Mouse (Mus musculus): ENCODE results near the gene Ppp1r12b. TPM values are rescaled to one million over a fixed set of nuclear protein-coding genes. Genes with fewer than 3 reads are reported as not detected.

Ppp1r12b gene
- polyA plus RNA-seq, 1 experiment from 2014 or later = 11.8 TPM

DNA sequence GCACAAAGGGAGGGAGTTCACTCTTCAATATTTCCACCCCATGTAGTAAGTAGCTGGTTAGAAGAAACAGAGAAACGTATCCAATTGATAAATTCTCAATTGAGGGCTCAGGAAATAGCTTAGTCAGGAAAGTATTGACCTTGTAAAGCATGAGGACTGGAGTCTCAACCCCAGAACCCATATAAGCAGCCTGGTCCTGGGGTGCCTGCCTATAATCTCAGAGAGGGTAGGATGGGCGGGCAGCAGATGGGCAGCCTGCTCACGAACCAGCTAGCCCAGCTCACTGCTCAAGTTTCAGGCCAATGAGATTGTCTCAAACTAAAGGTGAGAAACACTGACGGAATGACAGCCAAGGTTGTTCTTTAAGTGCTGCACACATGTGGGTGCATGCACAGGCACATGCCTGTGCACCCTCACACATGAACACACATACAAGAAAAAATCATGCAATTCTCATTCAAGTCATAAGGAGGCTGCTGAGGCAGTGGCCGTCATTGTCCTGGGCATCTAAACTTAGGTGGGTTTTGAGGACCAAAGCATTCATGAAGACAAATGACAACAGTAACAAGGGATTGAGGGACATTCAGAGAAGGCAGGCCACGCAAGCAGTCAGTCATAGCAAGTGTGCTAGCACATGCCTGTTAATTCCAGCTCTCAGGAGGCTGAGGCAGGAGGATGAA lies 137.7 kb downstream of the Ppp1r12b start:
- H3K27ac ChIP-seq (replicated peaks; ENCODE audit: low read depth, low read length) = no peak overlapping the region
- 90% methylated on average over 6 of the region's 6 CpGs for whole genome bisulfite sequencing

GRCm38 (mm10) chr1:134817120-134817519 lies 138.6 kb downstream of the Ppp1r12b start:
- Histone ChIP-seq H3K4me1 (ENCODE audit: control insufficient read depth, insufficient read depth, low read length) (peaks cover 23% of the 10 kb centered on the region; the same call in 1 of the 2 replicates), H3K9me3 (ENCODE audit: control insufficient read depth, low read length) (no peaks in the 10 kb centered on the region), H3K36me3 (ENCODE audit: control insufficient read depth, insufficient read depth, low read length) (no peaks in the 10 kb centered on the region), H3K4me2 (ENCODE audit: low read depth, low read length) (0 out of 2 replicates have a peak overlapping the region, but pooled peaks have one; percentile 11), H3K4me3 (ENCODE audit: low read depth, low read length) (no peak overlapping the region), H3K27ac (replicated peaks; ENCODE audit: low read depth, low read length) (peak overlapping the region; percentile 73), H3K27me3 (replicated peaks; ENCODE audit: control insufficient read depth, insufficient read depth, low read length) (no peaks in the 10 kb centered on the region), H3K9ac (ENCODE audit: low read depth, low read length) (no peak overlapping the region)
- DNase-seq (ENCODE audit: low spot score) (no peak), ATAC-seq (ENCODE audit: low read depth) (no peak)
- WGBS = 96% methylated on average over 1 of the region's 1 CpGs

More for the DNA sequence above, 137.7 kb downstream of the Ppp1r12b start:
- DNase-seq (ENCODE audit: low spot score) (no peak), ATAC-seq (ENCODE audit: low read depth) (no peak)
- no peaks in the 10 kb centered on the region for H3K36me3 ChIP-seq (ENCODE audit: control insufficient read depth, insufficient read depth, low read length)
- peaks cover 23% of the 10 kb centered on the region; the same call in 1 of the 2 replicates for H3K4me1 ChIP-seq (ENCODE audit: control insufficient read depth, insufficient read depth, low read length)
- no peak overlapping the region for H3K9ac ChIP-seq (ENCODE audit: low read depth, low read length)
- no peak overlapping the region for H3K4me2 ChIP-seq (ENCODE audit: low read depth, low read length)
- no peaks in the 10 kb centered on the region for H3K27me3 ChIP-seq (replicated peaks; ENCODE audit: control insufficient read depth, insufficient read depth, low read length)
- H3K4me3 ChIP-seq (ENCODE audit: low read depth, low read length) = no peak overlapping the region
- H3K9me3 ChIP-seq (ENCODE audit: control insufficient read depth, low read length) = no peaks in the 10 kb centered on the region

DNA sequence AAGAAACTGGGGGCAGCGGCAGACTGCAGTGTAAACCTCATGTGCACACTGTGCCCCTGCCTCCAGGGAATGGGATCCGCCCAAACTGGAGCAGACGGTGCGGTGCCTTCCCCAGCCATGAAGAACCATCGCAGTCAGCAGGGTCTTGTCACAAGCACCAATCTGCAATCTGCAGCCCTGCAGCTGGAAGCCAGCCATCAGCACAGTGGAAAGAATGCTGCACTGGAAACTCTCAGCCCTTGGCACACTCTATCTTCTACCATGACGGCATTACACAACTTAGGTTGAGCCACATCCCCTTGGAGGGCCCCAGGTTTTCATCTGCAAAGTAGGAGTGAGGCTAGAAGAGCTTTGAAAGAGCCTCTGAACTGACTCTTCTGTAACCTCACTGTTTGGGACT lies 139.1 kb downstream of the Ppp1r12b start:
- ATAC-seq (ENCODE audit: low read depth) = peak; percentile 90
- Histone ChIP-seq H3K4me1 (ENCODE audit: control insufficient read depth, insufficient read depth, low read length) (peaks cover 23% of the 10 kb centered on the region; the same call in 1 of the 2 replicates), H3K9ac (ENCODE audit: low read depth, low read length) (no peak overlapping the region), H3K4me3 (ENCODE audit: low read depth, low read length) (no peak overlapping the region), H3K9me3 (ENCODE audit: control insufficient read depth, low read length) (no peaks in the 10 kb centered on the region), H3K4me2 (ENCODE audit: low read depth, low read length) (0 out of 2 replicates have a peak overlapping the region, but pooled peaks have one; percentile 11), H3K27me3 (replicated peaks; ENCODE audit: control insufficient read depth, insufficient read depth, low read length) (no peaks in the 10 kb centered on the region), H3K27ac (replicated peaks; ENCODE audit: low read depth, low read length) (peak overlapping the region; percentile 73), H3K36me3 (ENCODE audit: control insufficient read depth, insufficient read depth, low read length) (no peaks in the 10 kb centered on the region)
- WGBS = 21% methylated on average over 6 of the region's 6 CpGs
- DNase-seq (ENCODE audit: low spot score) = peak; percentile 94

GRCm38 (mm10) chr1:134815748-134816147 lies 140.0 kb downstream of the Ppp1r12b start:
- H3K4me1 ChIP-seq (ENCODE audit: control insufficient read depth, insufficient read depth, low read length) = peaks cover 23% of the 10 kb centered on the region; the same call in 1 of the 2 replicates
- H3K36me3 ChIP-seq (ENCODE audit: control insufficient read depth, insufficient read depth, low read length) = no peaks in the 10 kb centered on the region
- H3K4me3 ChIP-seq (ENCODE audit: low read depth, low read length) = no peak overlapping the region
- no peaks in the 10 kb centered on the region for H3K9me3 ChIP-seq (ENCODE audit: control insufficient read depth, low read length)
- H3K27ac ChIP-seq (replicated peaks; ENCODE audit: low read depth, low read length) = peak overlapping the region; percentile 73; the same call in 1 of the 2 replicates
- H3K4me2 ChIP-seq (ENCODE audit: low read depth, low read length) = no peak overlapping the region
- ATAC-seq (ENCODE audit: low read depth) (no peak), DNase-seq (ENCODE audit: low spot score) (no peak)
- H3K27me3 ChIP-seq (replicated peaks; ENCODE audit: control insufficient read depth, insufficient read depth, low read length) = no peaks in the 10 kb centered on the region
- no peak overlapping the region for H3K9ac ChIP-seq (ENCODE audit: low read depth, low read length)
- 80% methylated on average over 3 of the region's 3 CpGs for WGBS

GRCm38 (mm10) chr1:134805471-134805870 lies 150.3 kb downstream of the Ppp1r12b start:
- Histone ChIP-seq H3K9ac (ENCODE audit: low read depth, low read length) (no peak overlapping the region), H3K36me3 (ENCODE audit: control insufficient read depth, insufficient read depth, low read length) (0 out of 2 replicates have a peak, but pooled peaks cover under 1% of the 10 kb centered on the region), H3K9me3 (ENCODE audit: control insufficient read depth, low read length) (no peaks in the 10 kb centered on the region), H3K4me2 (ENCODE audit: low read depth, low read length) (no peak overlapping the region), H3K27ac (replicated peaks; ENCODE audit: low read depth, low read length) (peak overlapping the region; percentile 89), H3K27me3 (replicated peaks; ENCODE audit: control insufficient read depth, insufficient read depth, low read length) (no peaks in the 10 kb centered on the region), H3K4me1 (ENCODE audit: control insufficient read depth, insufficient read depth, low read length) (peaks cover 46% of the 10 kb centered on the region), H3K4me3 (ENCODE audit: low read depth, low read length) (no peak overlapping the region)
- DNase-seq (ENCODE audit: low spot score) = peak; percentile 86
- peak; percentile 71; the same call in 1 of the 2 replicates for ATAC-seq (ENCODE audit: low read depth)
- 60% methylated on average over 9 of the region's 9 CpGs for WGBS

DNA sequence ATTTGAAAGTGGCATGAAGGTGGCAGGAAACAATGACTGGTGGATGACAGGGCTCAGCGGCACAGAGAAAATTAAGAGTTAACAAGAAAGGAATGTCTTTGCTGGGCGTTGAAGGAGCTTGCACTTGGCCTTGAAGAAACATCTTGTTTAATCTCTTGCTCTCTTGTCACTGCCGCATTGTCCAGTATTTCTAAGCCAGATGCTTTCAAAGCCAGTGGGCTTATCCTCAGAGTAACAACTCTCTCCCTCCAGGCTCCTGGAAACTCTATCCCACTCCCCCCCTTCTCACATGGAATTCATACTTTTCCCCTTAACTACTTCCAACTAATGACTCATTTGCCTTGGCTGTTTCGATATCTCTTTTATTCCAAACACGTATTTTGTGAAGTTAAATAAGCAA lies 151.4 kb downstream of the Ppp1r12b start:
- Histone ChIP-seq H3K36me3 (ENCODE audit: control insufficient read depth, insufficient read depth, low read length) (peaks cover 3% of the 10 kb centered on the region; the same call in 1 of the 2 replicates), H3K9me3 (ENCODE audit: control insufficient read depth, low read length) (no peaks in the 10 kb centered on the region), H3K27ac (replicated peaks; ENCODE audit: low read depth, low read length) (peak overlapping the region; percentile 89), H3K4me1 (ENCODE audit: control insufficient read depth, insufficient read depth, low read length) (peaks cover 48% of the 10 kb centered on the region), H3K4me2 (ENCODE audit: low read depth, low read length) (peak overlapping the region; percentile 51; the same call in 1 of the 2 replicates), H3K27me3 (replicated peaks; ENCODE audit: control insufficient read depth, insufficient read depth, low read length) (no peaks in the 10 kb centered on the region), H3K4me3 (ENCODE audit: low read depth, low read length) (no peak overlapping the region), H3K9ac (ENCODE audit: low read depth, low read length) (no peak overlapping the region)
- DNase-seq (ENCODE audit: low spot score) = peak; percentile 65
- no peak for ATAC-seq (ENCODE audit: low read depth)
- WGBS = 19% methylated on average over 5 of the region's 5 CpGs

GRCm38 (mm10) chr1:134803286-134804117 lies 152.2 kb downstream of the Ppp1r12b start:
- Histone ChIP-seq H3K4me1 (ENCODE audit: control insufficient read depth, insufficient read depth, low read length) (peaks cover 48% of the 10 kb centered on the region), H3K27ac (replicated peaks; ENCODE audit: low read depth, low read length) (peak overlapping the region; percentile 89), H3K4me3 (ENCODE audit: low read depth, low read length) (peak overlapping the region; percentile 23), H3K9ac (ENCODE audit: low read depth, low read length) (peak overlapping the region; percentile 54), H3K27me3 (replicated peaks; ENCODE audit: control insufficient read depth, insufficient read depth, low read length) (no peaks in the 10 kb centered on the region), H3K9me3 (ENCODE audit: control insufficient read depth, low read length) (no peaks in the 10 kb centered on the region), H3K36me3 (ENCODE audit: control insufficient read depth, insufficient read depth, low read length) (peaks cover 6% of the 10 kb centered on the region; the same call in 1 of the 2 replicates), H3K4me2 (ENCODE audit: low read depth, low read length) (peak overlapping the region; percentile 51)
- WGBS = 28% methylated on average over 16 of the region's 16 CpGs
- ATAC-seq (ENCODE audit: low read depth) (peak; percentile 80), DNase-seq (ENCODE audit: low spot score) (peak; percentile 92)

- WGBS = 77% methylated on average over 7 of the region's 7 CpGs
- peaks cover 48% of the 10 kb centered on the region for H3K4me1 ChIP-seq (ENCODE audit: control insufficient read depth, insufficient read depth, low read length)
- ATAC-seq (ENCODE audit: low read depth) (no peak), DNase-seq (ENCODE audit: low spot score) (no peak)
- H3K4me3 ChIP-seq (ENCODE audit: low read depth, low read length) = peak overlapping the region; percentile 23
- H3K27ac ChIP-seq (replicated peaks; ENCODE audit: low read depth, low read length) = peak overlapping the region; percentile 55
- peak overlapping the region; percentile 51 for H3K4me2 ChIP-seq (ENCODE audit: low read depth, low read length)
- H3K9ac ChIP-seq (ENCODE audit: low read depth, low read length) = peak overlapping the region; percentile 54; the same call in 1 of the 2 replicates
- peaks cover 6% of the 10 kb centered on the region; the same call in 1 of the 2 replicates for H3K36me3 ChIP-seq (ENCODE audit: control insufficient read depth, insufficient read depth, low read length)
- no peaks in the 10 kb centered on the region for H3K27me3 ChIP-seq (replicated peaks; ENCODE audit: control insufficient read depth, insufficient read depth, low read length)
- H3K9me3 ChIP-seq (ENCODE audit: control insufficient read depth, low read length) = no peaks in the 10 kb centered on the region
These were observed 154.0 kb downstream of the Ppp1r12b start for GRCm38 (mm10) chr1:134801758-134802157.
